Mouse (Mus musculus) spleen, adult 2 months (tissue): ENCODE data around the gene Anln.
"Not testable (repeated sequence)": the region's sequence is repeated elsewhere in the genome, so short reads cannot be mapped to it uniquely, and the experiment has no call there.

Experiments
- CTCF ChIP-seq: fragments of 200-500 bp; IDR thresholded peaks from 2 replicates; pipeline ENCODE4 v1.5.1; 2011; ENCODE audit warnings: mild to moderate bottlenecking, inconsistent platforms; ENCODE audit not compliant: insufficient read depth, insufficient read length, insufficient replicate concordance; ENCODE audit errors: extremely low read depth
- POLR2A ChIP-seq: fragments of 200-500 bp; IDR thresholded peaks from 2 replicates; pipeline ENCODE4 v1.6.1; 2011; ENCODE audit warnings: low read depth, low read length, inconsistent platforms

DNA sequence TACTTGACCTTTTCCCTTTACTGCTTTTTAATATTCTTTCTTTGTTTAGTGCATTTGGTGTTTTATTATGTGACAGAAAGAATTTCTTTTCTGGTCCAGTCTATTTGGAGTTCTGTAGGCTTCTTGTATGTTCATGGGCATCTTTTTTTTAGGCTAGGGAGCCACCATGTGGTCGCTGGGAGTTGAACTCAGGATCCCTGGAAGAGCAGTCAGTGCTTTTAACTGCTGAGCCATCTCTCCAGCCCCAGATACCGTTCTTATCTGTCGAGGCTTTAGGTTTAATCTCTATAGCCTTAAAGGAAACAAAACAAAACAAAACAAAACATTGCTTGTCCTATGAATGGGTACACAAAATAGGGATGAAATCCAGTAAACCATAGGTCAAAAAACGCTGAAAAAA is 19.4 kb upstream of the Anln start:
- not testable (repeated sequence) for TF ChIP-seq POLR2A, CTCF
